Mouse (Mus musculus): ENCODE measurements around the gene Cenpx. TPM values are rescaled to one million over a fixed set of nuclear protein-coding genes. Genes with fewer than 3 reads are reported as not detected.
"Not testable (repeated sequence)": the region's sequence is repeated elsewhere in the genome, so short reads cannot be mapped to it uniquely, and the experiment has no call there.

Gene Cenpx
- polyA plus RNA-seq, 1 experiment from 2014 or later: 133 TPM

GRCm38 (mm10) chr11:120731858-120732680 is 18.5 kb upstream of the Cenpx start, which contains the start of gene Cbr2:
Cbr2 (minus strand) TSS chr11:120732114.
- peaks cover 13% of the 10 kb centered on the region for H3K4me1 ChIP-seq
- H3K27ac ChIP-seq (replicated peaks): no peak within 1 kb of the TSS
- WGBS: 79% methylated on average over 12 of the region's 12 CpGs
- no peak for DNase-seq (ENCODE audit: low spot score)
- H3K36me3 ChIP-seq: no peaks in the 10 kb centered on the region
- H3K4me3 ChIP-seq: no peak within 1 kb of the TSS
- peaks cover 34% of the 10 kb centered on the region for H3K27me3 ChIP-seq (ENCODE audit: low read depth, poor library complexity, severe bottlenecking)
- no peaks in the 10 kb centered on the region for H3K9me3 ChIP-seq (replicated peaks)

- 88% methylated on average over 1 of the region's 1 CpGs for WGBS
- peaks cover 19% of the 10 kb centered on the region for H3K4me1 ChIP-seq
Measured at GRCm38 (mm10) chr11:120731395-120731794, 17.9 kb upstream of the Cenpx start.

GRCm38 (mm10) chr11:120730331-120730870 is 16.9 kb upstream of the Cenpx start:
- Histone ChIP-seq H3K4me1 (peaks cover 24% of the 10 kb centered on the region), H3K27ac (replicated peaks) (no peak overlapping the region), H3K9me3 (replicated peaks) (no peaks in the 10 kb centered on the region), H3K27me3 (ENCODE audit: low read depth, poor library complexity, severe bottlenecking) (peaks cover 46% of the 10 kb centered on the region), H3K4me3 (no peak overlapping the region), H3K36me3 (no peaks in the 10 kb centered on the region)
- no peak for DNase-seq (ENCODE audit: low spot score)
- WGBS: 84% methylated on average over 10 of the region's 10 CpGs

More at GRCm38 (mm10) chr11:120731395-120731794, 17.9 kb upstream of the Cenpx start:
- no peak overlapping the region for H3K27ac ChIP-seq (replicated peaks)
- no peaks in the 10 kb centered on the region for H3K9me3 ChIP-seq (replicated peaks)
- DNase-seq (ENCODE audit: low spot score): no peak
- no peaks in the 10 kb centered on the region for H3K36me3 ChIP-seq
- H3K27me3 ChIP-seq (ENCODE audit: low read depth, poor library complexity, severe bottlenecking): peaks cover 36% of the 10 kb centered on the region
- no peak overlapping the region for H3K4me3 ChIP-seq

- H3K4me3 ChIP-seq: peak overlapping the region; percentile 34; the same call in 1 of the 2 replicates
- 0 out of 2 replicates have a peak overlapping the region, but pooled peaks have one; percentile 49 for H3K27ac ChIP-seq (replicated peaks)
- H3K9me3 ChIP-seq (replicated peaks); H3K36me3 ChIP-seq: not testable (repeated sequence)
- WGBS: 1% methylated on average over 18 of the region's 21 CpGs
- peak; percentile 48 for DNase-seq (ENCODE audit: low spot score)
- peaks cover 51% of the 10 kb centered on the region for H3K27me3 ChIP-seq (ENCODE audit: low read depth, poor library complexity, severe bottlenecking)
- H3K4me1 ChIP-seq: peaks cover 24% of the 10 kb centered on the region
Measured at GRCm38 (mm10) chr11:120729432-120730050, 16.0 kb upstream of the Cenpx start.

GRCm38 (mm10) chr11:120728530-120729240 is 15.1 kb upstream of the Cenpx start:
- Histone ChIP-seq H3K27ac (replicated peaks) (no peak overlapping the region), H3K36me3 (no peaks in the 10 kb centered on the region), H3K4me3 (peak overlapping the region; percentile 34; the same call in 1 of the 2 replicates), H3K27me3 (ENCODE audit: low read depth, poor library complexity, severe bottlenecking) (peaks cover 54% of the 10 kb centered on the region), H3K9me3 (replicated peaks) (no peaks in the 10 kb centered on the region), H3K4me1 (peaks cover 24% of the 10 kb centered on the region)
- DNase-seq (ENCODE audit: low spot score): no peak
- 65% methylated on average over 11 of the region's 11 CpGs for WGBS

- H3K36me3 ChIP-seq: no peaks in the 10 kb centered on the region
- WGBS: 67% methylated on average over 12 of the region's 12 CpGs
- H3K9me3 ChIP-seq (replicated peaks): no peaks in the 10 kb centered on the region
- H3K27ac ChIP-seq (replicated peaks): no peak overlapping the region
- H3K4me1 ChIP-seq: peaks cover 26% of the 10 kb centered on the region
- H3K27me3 ChIP-seq (ENCODE audit: low read depth, poor library complexity, severe bottlenecking): peaks cover 65% of the 10 kb centered on the region
- no peak for DNase-seq (ENCODE audit: low spot score)
- peak overlapping the region; percentile 80 for H3K4me3 ChIP-seq
Measured at GRCm38 (mm10) chr11:120727564-120727963, 14.0 kb upstream of the Cenpx start.

- Histone ChIP-seq H3K36me3 (no peaks in the 10 kb centered on the region), H3K4me3 (peak within 1 kb of the TSS; percentile 80), H3K4me1 (peaks cover 29% of the 10 kb centered on the region), H3K27me3 (ENCODE audit: low read depth, poor library complexity, severe bottlenecking) (peaks cover 69% of the 10 kb centered on the region), H3K27ac (replicated peaks) (peak within 1 kb of the TSS; percentile 70), H3K9me3 (replicated peaks) (no peaks in the 10 kb centered on the region)
- DNase-seq (ENCODE audit: low spot score): peak; percentile 87
- WGBS: under 1% methylated on average over 14 of the region's 14 CpGs
Measured at GRCm38 (mm10) chr11:120727169-120727527, 13.6 kb upstream of the Cenpx start, which contains the start of gene Dcxr. Dcxr (minus strand) TSS chr11:120727281.

GRCm38 (mm10) chr11:120726243-120727168 is 13.0 kb upstream of the Cenpx start:
- Histone ChIP-seq H3K4me1 (peaks cover 36% of the 10 kb centered on the region), H3K9me3 (replicated peaks) (no peaks in the 10 kb centered on the region), H3K4me3 (peak overlapping the region; percentile 80), H3K27me3 (ENCODE audit: low read depth, poor library complexity, severe bottlenecking) (peaks cover 72% of the 10 kb centered on the region), H3K27ac (replicated peaks) (peak overlapping the region; percentile 70), H3K36me3 (no peaks in the 10 kb centered on the region)
- DNase-seq (ENCODE audit: low spot score): no peak
- WGBS: 20% methylated on average over 34 of the region's 36 CpGs

GRCm38 (mm10) chr11:120723509-120723908 is 10.0 kb upstream of the Cenpx start:
- H3K36me3 ChIP-seq: peaks cover 16% of the 10 kb centered on the region
- no peak for DNase-seq (ENCODE audit: low spot score)
- H3K4me1 ChIP-seq: peaks cover 44% of the 10 kb centered on the region
- H3K27me3 ChIP-seq (ENCODE audit: low read depth, poor library complexity, severe bottlenecking): peaks cover 64% of the 10 kb centered on the region
- no peak overlapping the region for H3K27ac ChIP-seq (replicated peaks)
- no peaks in the 10 kb centered on the region for H3K9me3 ChIP-seq (replicated peaks)
- no peak overlapping the region for H3K4me3 ChIP-seq
- WGBS: 88% methylated on average over 7 of the region's 7 CpGs

GRCm38 (mm10) chr11:120722761-120723382 is 9.3 kb upstream of the Cenpx start:
- H3K27ac ChIP-seq (replicated peaks): no peak overlapping the region
- H3K36me3 ChIP-seq: peaks cover 23% of the 10 kb centered on the region
- no peaks in the 10 kb centered on the region for H3K9me3 ChIP-seq (replicated peaks)
- H3K4me3 ChIP-seq: no peak overlapping the region
- peaks cover 44% of the 10 kb centered on the region for H3K4me1 ChIP-seq
- peaks cover 57% of the 10 kb centered on the region for H3K27me3 ChIP-seq (ENCODE audit: low read depth, poor library complexity, severe bottlenecking)
- 92% methylated on average over 11 of the region's 11 CpGs for WGBS
- no peak for DNase-seq (ENCODE audit: low spot score)

- Histone ChIP-seq H3K27me3 (ENCODE audit: low read depth, poor library complexity, severe bottlenecking) (peaks cover 55% of the 10 kb centered on the region), H3K27ac (replicated peaks) (peak overlapping the region; percentile 79), H3K36me3 (peaks cover 30% of the 10 kb centered on the region), H3K4me1 (peaks cover 41% of the 10 kb centered on the region), H3K4me3 (peak overlapping the region; percentile 74), H3K9me3 (replicated peaks) (no peaks in the 10 kb centered on the region)
- 23% methylated on average over 21 of the region's 21 CpGs for WGBS
- DNase-seq (ENCODE audit: low spot score): no peak
Measured at GRCm38 (mm10) chr11:120722067-120722630, 8.6 kb upstream of the Cenpx start.

All from midbrain, embryonic 10.5 days (tissue).